Mouse (Mus musculus) left cerebral cortex, postnatal 4 days (tissue): ENCODE data around the gene Mdk. TPM values are rescaled to one million over a fixed set of nuclear protein-coding genes. Genes with fewer than 3 reads are reported as not detected.
A peak's percentile ranks its signal among the peaks of the same experiment; 100 is the strongest.

Experiments
- DNase-seq: peaks from one replicate; pipeline ENCODE4 v3.0.0-alpha.2; 2022
- intact Hi-C: fragments of 180-260 bp; cut with DNase I; formaldehyde crosslinking; loops from one replicate; pipeline ENCODE4 v1.15.1; 2025
- total RNA-seq, 2 experiments: library from RNA; stranded (reverse); gene quantifications; 2 replicates each; pipeline ENCODE4 v1.2.3; 2021

Mdk gene
- total RNA-seq, 2 experiments from 2014 or later, result 40.6 to 45.4 TPM

DNA sequence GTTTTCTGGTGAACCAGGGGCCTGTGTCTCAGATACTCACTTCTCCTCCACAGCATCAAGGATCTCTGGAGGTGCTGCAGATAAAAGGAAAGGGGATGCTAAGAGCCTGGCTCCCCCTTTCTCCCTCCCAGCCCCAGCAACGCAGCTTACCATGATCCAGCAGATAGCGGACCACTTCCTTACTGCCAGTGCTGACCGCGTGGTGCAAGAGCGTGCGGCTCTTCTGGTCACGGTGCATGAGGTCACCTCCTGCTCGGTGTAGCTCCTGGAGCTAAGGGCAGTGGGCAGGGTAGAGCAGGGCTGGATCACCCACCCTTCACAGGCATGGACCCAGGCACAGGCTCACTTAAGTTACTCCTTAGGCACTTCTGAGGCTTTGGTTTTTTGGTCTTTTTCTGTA, 1.9 kb upstream of the Mdk start:
- DNase-seq, result no peak
- intact Hi-C loops, result no loop called here

DNA sequence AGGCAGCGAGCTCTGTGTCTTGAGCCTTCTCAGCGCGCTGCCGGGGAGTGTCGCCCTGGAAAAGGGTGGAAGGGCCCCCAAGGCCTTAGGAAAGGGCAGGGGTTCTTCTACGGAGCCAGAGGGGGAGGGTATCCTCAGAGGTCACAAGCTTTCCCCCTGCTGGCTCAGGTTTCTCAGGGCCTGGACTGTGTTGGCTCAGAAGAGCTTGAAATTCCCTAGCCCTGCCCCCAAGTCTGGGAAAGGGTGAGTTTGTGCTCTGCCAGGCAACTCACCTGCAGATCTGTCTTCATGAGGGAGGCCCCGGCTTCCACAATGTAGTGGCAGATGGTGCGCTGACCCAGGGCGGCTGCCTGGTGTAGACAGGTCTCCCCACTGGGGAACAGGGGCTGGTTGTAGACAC, 1.4 kb upstream of the Mdk start:
- intact Hi-C loops, result no loop called here
- no peak for DNase-seq

GRCm38 (mm10) chr2:91932737-91933350, 747 bp upstream of the Mdk start:
- intact Hi-C loops, result no loop called here
- no peak for DNase-seq

DNA sequence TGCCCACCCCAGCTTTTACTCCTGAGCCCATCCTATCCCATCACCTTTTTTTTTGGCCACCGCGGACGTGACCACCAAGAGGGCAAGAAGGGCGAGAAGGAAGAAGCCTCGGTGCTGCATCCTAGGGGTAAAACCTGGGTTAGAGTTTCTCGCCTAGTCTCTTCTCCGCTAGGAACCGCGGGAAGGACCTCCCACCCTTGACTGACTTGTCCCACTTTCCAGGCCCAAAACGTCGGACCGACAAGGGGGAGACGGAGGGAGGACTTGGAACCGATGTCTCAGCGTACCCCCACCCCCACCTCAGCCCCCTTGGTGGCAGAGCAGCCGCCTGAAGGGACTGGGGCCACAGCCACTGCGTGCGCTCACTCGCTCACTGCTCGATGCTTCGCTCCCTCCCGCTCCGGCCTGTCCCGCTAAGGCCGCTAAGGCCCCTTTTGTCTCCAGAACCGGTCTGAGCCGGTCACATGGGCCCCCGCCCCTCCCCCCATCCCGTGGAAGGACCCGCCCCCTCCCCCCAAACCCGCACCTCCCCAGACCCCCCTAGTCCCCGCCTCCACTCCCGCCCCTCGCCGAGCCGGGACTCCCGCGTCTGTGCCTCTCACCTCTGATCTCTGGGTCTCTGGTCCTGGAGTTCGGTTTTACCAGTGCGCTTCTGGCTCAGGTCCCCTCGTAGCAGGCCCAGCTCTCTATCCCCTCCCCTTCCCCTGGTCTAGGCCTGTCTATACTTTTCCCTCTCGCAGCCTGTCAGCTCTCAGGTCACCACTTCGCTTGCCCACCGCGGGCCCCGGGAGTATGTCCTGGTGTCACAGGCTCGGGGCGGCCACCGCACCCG, 553 bp downstream of the Mdk start:
- intact Hi-C loops, result no loop called here

GRCm38 (mm10) chr2:91930761-91931291, 1.3 kb downstream of the Mdk start:
- intact Hi-C loops, result no loop called here

More for the DNA sequence above, 553 bp downstream of the Mdk start:
- peak; percentile 84 for DNase-seq

GRCm38 (mm10) chr2:91929936-91930335, 2.2 kb downstream of the Mdk start:
- intact Hi-C loops, result no loop called here
- DNase-seq, result peak; percentile 78

More at GRCm38 (mm10) chr2:91930761-91931291, 1.3 kb downstream of the Mdk start:
- no peak for DNase-seq

DNA sequence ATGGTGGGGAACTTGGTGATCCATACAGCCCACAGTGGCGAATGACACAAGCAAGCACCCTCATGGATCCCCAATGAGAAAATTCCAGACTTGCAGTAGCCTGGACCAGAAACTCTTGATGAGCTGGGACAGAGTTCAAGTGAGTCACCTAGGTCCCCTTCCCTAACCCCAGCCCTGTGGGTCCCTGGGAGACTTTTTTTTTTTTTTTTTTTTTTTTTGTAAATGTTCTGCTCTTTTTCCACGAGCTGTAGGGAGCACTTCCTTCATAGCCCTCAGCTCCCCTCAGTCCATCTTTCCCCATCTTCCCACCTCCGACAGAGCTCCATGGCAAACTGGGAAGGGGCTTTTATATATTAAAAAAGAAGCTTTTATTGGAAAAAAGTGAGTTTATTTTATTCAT, 2.6 kb downstream of the Mdk start:
- intact Hi-C loops, result no loop called here

DNA sequence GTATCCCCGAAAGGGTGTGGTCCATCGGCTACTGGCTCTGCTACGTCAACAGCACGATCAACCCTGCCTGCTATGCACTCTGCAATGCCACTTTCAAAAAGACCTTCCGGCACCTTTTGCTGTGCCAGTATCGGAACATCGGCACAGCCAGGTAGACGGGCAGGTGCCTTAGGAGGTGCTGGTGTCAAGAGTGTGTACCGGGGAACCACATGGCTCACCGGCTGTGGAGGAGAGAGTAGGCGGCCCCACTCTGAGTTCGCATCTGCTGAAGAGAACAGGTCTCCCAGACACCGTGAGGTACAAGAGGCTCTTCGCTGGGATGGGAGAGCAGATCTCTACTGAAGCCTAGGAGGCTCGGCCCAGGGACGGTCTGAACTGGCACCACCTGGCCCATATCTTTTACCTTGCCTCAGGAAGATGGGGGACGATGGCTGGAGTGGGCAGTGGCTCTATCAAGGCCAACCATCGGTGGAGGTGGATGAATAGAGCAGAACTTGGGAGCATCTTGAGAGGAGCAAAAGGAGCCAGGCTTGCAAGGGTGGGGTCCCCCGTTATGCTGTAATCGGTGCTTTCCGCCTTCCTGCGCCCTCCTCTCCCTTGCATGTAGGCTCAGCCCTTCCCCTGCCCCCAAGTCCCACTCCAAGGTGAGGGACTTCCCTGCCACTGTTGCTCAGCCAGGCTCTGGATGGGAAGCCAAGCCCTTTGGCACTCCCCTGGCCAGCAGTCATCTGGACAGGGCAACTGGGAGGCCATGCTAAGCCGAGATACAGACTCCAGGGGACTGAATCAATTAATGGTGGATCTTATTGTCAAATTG, 3.4 kb downstream of the Mdk start:
- intact Hi-C loops, result no loop called here
- no peak for DNase-seq

More for the DNA sequence above, 2.6 kb downstream of the Mdk start:
- no peak for DNase-seq

- intact Hi-C loops, result no loop called here
Measured at GRCm38 (mm10) chr2:91927826-91928533, 4.1 kb downstream of the Mdk start.

GRCm38 (mm10) chr2:91926949-91927348, 5.1 kb downstream of the Mdk start, which contains the start of gene Chrm4:
Gene Chrm4 (plus strand): TSS chr2:91927249.
- no peak for DNase-seq
- intact Hi-C loops, result no loop called here

More at GRCm38 (mm10) chr2:91927826-91928533, 4.1 kb downstream of the Mdk start:
- peak; percentile 86 for DNase-seq

GRCm38 (mm10) chr2:91925442-91925841, 6.7 kb downstream of the Mdk start:
- intact Hi-C loops, result no loop called here
- DNase-seq, result no peak

- no peak for DNase-seq
- intact Hi-C loops, result loop anchor here (5.0 kb wide), 1 partner anchor 147 kb away; no protein-coding TSS in a partner anchor
Measured at GRCm38 (mm10) chr2:91924726-91925125, 7.4 kb downstream of the Mdk start.

GRCm38 (mm10) chr2:91923415-91924337, 8.4 kb downstream of the Mdk start:
- intact Hi-C loops, result loop anchor here (5.0 kb wide), 1 partner anchor 146 kb away; no protein-coding TSS in a partner anchor
- peak; percentile 82 for DNase-seq

GRCm38 (mm10) chr2:91922586-91923414, 9.3 kb downstream of the Mdk start:
- DNase-seq, result no peak
- intact Hi-C loops, result loop anchor here (5.0 kb wide), 1 partner anchor 145 kb away; no protein-coding TSS in a partner anchor

DNA sequence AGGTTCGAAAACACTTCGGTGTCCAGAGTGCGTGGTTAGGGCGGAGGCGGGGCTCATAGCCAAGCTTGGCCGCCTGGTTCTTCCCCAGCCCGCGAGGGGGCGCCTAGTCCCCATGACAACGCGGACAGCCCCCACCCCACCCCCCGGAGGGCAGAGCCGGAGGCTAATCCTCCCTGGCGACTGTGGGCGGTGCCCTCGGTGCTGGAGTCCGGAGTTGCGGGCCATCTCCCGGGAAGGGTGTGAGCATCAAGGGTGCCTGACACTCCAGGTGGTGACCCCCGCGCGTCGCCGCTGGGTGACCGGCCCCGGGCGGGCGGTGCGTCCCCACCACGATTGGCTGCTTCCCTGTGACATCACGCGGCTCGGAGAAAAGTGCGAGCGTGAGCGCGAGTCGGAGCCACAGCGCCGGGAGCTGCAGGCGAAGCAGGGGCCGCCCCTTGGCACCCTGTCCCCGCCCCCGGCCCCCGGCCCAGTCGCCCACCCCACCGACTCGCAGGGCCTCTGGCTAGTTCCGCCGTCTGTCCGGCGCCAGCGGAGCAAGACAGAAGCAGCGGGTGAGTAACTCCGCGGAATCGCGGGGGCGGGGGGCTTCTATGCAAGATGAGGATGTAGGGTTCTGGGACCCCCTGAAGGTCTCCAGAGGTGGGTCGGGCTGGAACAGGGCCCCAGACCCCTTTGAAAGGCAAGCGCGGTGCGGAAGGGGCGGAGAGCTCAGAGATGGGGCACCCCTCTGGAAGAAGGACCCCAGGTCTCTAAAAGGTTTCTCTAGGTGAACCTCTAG, 10.1 kb downstream of the Mdk start:
- intact Hi-C loops, result loop anchor here (5.0 kb wide), 1 partner anchor 145 kb away; no protein-coding TSS in a partner anchor
- peak; percentile 82 for DNase-seq

DNA sequence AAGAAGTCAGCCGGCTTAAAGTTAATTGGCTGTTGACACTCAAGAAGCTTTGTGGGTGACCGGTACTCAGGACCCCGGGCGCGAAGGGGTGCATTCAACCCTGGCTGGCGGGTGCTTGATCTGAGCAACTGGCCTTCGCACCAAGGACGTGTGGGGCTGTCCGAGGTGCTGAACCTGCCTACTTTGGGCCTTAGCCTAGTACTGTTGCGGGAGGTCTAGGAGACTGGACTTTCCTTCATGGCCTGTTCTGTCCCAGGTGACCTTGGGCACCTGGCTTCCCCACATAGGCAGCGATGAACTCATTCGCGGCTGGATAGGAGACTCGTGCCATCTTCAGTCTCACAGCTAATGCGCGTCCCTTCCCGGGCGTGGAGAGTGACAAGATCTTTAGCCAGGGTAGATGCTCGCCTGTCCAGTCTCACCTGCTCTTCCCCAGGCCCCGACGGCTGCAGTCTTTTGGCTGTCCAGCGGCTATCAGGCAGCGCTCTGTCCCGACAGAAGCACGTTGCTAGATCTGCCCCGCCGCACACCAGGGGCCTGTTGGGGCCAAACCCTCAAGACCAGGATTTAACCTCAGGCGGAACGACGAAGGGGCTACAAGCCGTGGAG, 10.8 kb downstream of the Mdk start:
- intact Hi-C loops, result loop anchor here (5.0 kb wide), 1 partner anchor 144 kb away; no protein-coding TSS in a partner anchor
- no peak for DNase-seq

DNA sequence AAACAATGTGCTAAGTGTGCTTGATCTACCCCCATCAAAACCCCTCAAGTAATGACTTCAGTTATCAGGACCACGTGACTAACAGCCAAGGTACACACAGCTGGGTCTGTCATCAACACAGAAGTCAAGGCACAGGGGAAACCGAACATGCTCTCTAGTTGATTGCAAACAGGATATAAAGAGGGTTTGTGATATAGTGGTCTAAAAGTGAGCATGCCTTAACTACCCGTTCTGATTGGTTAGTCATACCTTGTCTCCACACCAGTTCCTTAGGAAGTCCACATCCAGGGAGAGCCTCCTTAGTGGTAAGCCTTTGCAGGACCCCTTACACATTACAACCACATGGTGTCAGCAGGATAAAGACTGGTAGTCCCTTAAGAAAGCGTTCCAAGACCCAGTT, 12.0 kb downstream of the Mdk start:
- intact Hi-C loops, result loop anchor here (5.0 kb wide), 1 partner anchor 143 kb away; no protein-coding TSS in a partner anchor
- no peak for DNase-seq
